Mouse (Mus musculus) hindbrain, postnatal 0 days (tissue): ENCODE measurements at regions not wholly inside any gene's neighbourhood (a gene's known extent, or its start where the extent isn't known, plus 50 kb on each side); places are given as distances from the start of the nearest gene placed in this dataset.
A peak's percentile ranks its signal among the peaks of the same experiment; 100 is the strongest.

ENCODE experiments used
- ATAC-seq: fragments of 200-750 bp; cut with Nextera tagmentation; 2 replicates; pipeline ENCODE4 v1.8.0; 2017; ENCODE audit warnings: mild to moderate bottlenecking, moderate TSS enrichment, moderate library complexity
- DNase-seq: peaks from one replicate; pipeline ENCODE4 v3.0.0-alpha.2; 2015; ENCODE audit warnings: low spot score
- H3K27ac ChIP-seq: fragments of 300-500 bp; sonication (generic); 2 replicates; pipeline ENCODE4 v1.5.1; 2014; ENCODE audit warnings: mild to moderate bottlenecking
- H3K27me3 ChIP-seq: fragments of 300-500 bp; sonication (generic); 2 replicates; pipeline ENCODE4 v1.6.1; 2014; ENCODE audit warnings: low read length, mixed read lengths; ENCODE audit not compliant: insufficient read depth
- H3K36me3 ChIP-seq: fragments of 300-500 bp; sonication (generic); 2 replicates; pipeline ENCODE4 v1.6.1; 2014; ENCODE audit warnings: low read length, mixed read lengths; ENCODE audit not compliant: insufficient read depth
- H3K4me1 ChIP-seq: fragments of 300-500 bp; sonication (generic); 2 replicates; pipeline ENCODE4 v1.6.1; 2014; ENCODE audit warnings: antibody characterized with exemption, low read length, mixed read lengths; ENCODE audit not compliant: insufficient read depth
- H3K4me2 ChIP-seq: fragments of 300-500 bp; sonication (generic); 2 replicates; pipeline ENCODE4 v1.6.1; 2014; ENCODE audit warnings: low read depth, mild to moderate bottlenecking, low read length, moderate library complexity, mixed read lengths
- H3K4me3 ChIP-seq: fragments of 300-500 bp; sonication (generic); 2 replicates; pipeline ENCODE4 v1.5.1; 2014; ENCODE audit warnings: low read length
- H3K9ac ChIP-seq: fragments of 300-500 bp; sonication (generic); replicated peaks from 2 replicates; pipeline ENCODE4 v1.6.1; 2014; ENCODE audit warnings: mild to moderate bottlenecking, low read length, moderate library complexity, mixed read lengths
- H3K9me3 ChIP-seq: fragments of 300-500 bp; sonication (generic); 2 replicates; pipeline ENCODE4 v1.6.1; 2016; ENCODE audit warnings: low read length, mixed read lengths
- CTCF ChIP-seq: IDR thresholded peaks from 2 replicates; pipeline ENCODE4 v1.5.1; 2016; ENCODE audit warnings: antibody characterized with exemption, control low read depth, low read depth
- WGBS: fragments of 180-500 bp; shearing (Covaris S2); extraction: QIAGEN DNeasy Blood & Tissue Kit; methylation state at CpG from one replicate; pipeline ENCODE4 v1.1.7; 2014; 5-methylcytosine and 5-hydroxymethylcytosine counted together

- no peaks in the 10 kb centered on the region for H3K36me3 ChIP-seq
- DNase-seq (no peak), ATAC-seq (no peak)
- no peaks in the 10 kb centered on the region for H3K9me3 ChIP-seq
- TF ChIP-seq CTCF: no peak
- no peak overlapping the region for H3K9ac ChIP-seq
- no peaks in the 10 kb centered on the region for H3K27me3 ChIP-seq
- 61% methylated on average over 5 of the region's 5 CpGs for WGBS
- H3K4me1 ChIP-seq: no peaks in the 10 kb centered on the region
- H3K27ac ChIP-seq: no peak overlapping the region
- no peak overlapping the region for H3K4me2 ChIP-seq
- no peak overlapping the region for H3K4me3 ChIP-seq
These were observed 94.5 kb upstream of the 4930596D02Rik start for GRCm38 (mm10) chr14:35906313-35906712.

- H3K4me1 ChIP-seq: no peaks in the 10 kb centered on the region
- no peak overlapping the region for H3K27ac ChIP-seq
- no peaks in the 10 kb centered on the region for H3K36me3 ChIP-seq
- no peak overlapping the region for H3K9ac ChIP-seq
- H3K4me3 ChIP-seq: no peak overlapping the region
- no peaks in the 10 kb centered on the region for H3K27me3 ChIP-seq
- ATAC-seq: peak; percentile 64
- no peaks in the 10 kb centered on the region for H3K9me3 ChIP-seq
- WGBS: 86% methylated on average over 6 of the region's 6 CpGs
- DNase-seq: peak; percentile 71
- TF ChIP-seq CTCF: no peak
- no peak overlapping the region for H3K4me2 ChIP-seq
These were observed 73.0 kb upstream of the 4930596D02Rik start for GRCm38 (mm10) chr14:35884658-35885273.

- no peaks in the 10 kb centered on the region for H3K36me3 ChIP-seq
- no peaks in the 10 kb centered on the region for H3K9me3 ChIP-seq
- TF ChIP-seq CTCF: no peak
- no peak overlapping the region for H3K4me3 ChIP-seq
- no peaks in the 10 kb centered on the region for H3K27me3 ChIP-seq
- no peak for DNase-seq
- 77% methylated on average over 2 of the region's 2 CpGs for WGBS
- H3K4me1 ChIP-seq: no peaks in the 10 kb centered on the region
- no peak overlapping the region for H3K9ac ChIP-seq
- H3K27ac ChIP-seq: no peak overlapping the region
- ATAC-seq: no peak
- no peak overlapping the region for H3K4me2 ChIP-seq
These were observed 62.5 kb upstream of the 4930596D02Rik start for GRCm38 (mm10) chr14:35874265-35874664.
